Mouse (Mus musculus) retina, embryonic 14.5 days (tissue): ENCODE results near the gene Gm19410.

ENCODE experiments used
- DNase-seq: peaks from one replicate; pipeline ENCODE4 v3.0.0-alpha.2; 2015; ENCODE audit warnings: low spot score

Gene Gm19410

GRCm38 (mm10) chr8:35765499-35766193, at the start of gene Gm19410:
TSS of gene Gm19410 (plus strand) at chr8:35765790.
- DNase-seq = peak; percentile 42

- DNase-seq = no peak
Measured at GRCm38 (mm10) chr8:35730776-35731175, 34.8 kb upstream of the Gm19410 start.

DNA sequence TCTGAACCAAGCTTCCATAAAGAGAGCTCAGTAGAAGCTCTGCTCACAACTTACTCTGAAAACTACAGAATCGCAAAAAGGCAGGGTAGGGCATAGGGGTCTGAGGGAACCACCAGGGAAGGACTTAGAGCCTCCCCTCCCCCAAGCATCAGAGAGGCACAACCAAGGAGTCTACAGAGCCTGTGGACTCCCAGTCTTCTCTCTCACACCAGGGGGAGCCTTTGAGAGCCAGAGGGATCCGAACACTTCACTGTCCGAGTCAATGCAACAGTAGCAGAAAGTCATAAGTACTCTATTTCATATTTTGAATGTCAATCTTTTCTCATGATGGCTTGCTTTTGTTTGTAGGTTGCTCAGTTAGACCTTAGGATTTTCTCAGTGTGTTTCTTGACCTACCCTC, 30.2 kb upstream of the Gm19410 start:
- no peak for DNase-seq

- DNase-seq = no peak
Measured at GRCm38 (mm10) chr8:35756202-35756601, 9.4 kb upstream of the Gm19410 start.

DNA sequence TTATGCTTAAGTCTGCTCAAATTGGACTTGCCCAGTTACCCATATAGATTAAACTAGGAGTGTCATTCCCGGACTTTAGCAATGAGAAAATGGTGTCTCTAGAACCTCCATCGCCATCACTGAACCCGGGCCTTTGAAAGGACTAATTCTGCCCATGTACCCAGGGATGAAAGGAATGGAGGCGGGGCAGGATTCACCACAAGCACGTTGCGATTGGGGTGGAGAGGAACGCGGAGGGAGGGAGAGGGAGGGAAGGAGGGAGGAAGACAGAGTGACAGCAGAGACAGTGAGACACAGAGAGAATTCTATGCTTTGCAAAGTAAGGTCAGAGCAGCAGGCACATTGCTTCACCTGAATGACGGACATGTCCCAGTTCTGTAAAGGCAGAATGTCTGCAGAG, 570 bp upstream of the Gm19410 start:
- no peak for DNase-seq

DNA sequence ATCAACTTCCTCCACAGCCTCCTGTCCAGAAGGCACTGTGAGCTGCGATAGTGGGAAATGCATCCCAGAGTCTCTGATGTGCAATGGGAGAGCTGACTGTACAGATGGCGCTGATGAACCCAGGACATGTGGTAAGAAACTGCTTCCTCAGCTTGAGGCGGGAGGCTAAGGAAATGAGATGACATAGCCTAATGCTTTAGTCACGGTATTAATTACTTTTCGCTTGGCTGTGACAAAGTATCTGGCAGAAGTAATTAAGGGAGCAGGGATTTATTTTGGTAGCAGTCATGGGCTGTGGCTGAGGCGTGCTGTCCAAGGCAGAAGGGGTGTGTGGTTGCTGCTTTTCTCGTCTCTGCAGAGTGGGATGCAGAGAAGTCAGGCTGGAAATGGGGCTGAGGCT, 7.9 kb downstream of the Gm19410 start:
- DNase-seq = peak; percentile 12
